8 mouse cellular contexts compared by ENCODE assay signal in genomic region chr9:102866893-102867292, GRCm38 (mm10). TPM values are rescaled to one million over a fixed set of nuclear protein-coding genes. Genes with fewer than 3 reads are reported as not detected.
DNase-seq lines count a peak whose midpoint lies in the region; ATAC-seq and TF ChIP-seq lines count a peak whose summit lies in the region.

No protein-coding gene starts in this region.

- ATAC-seq in forebrain, postnatal 0 days: peak; percentile 62; the same call in 1 of the 2 replicates
- ATAC-seq in hematopoietic stem cell, adult 5-6 weeks (replicated peaks in 1 of 2; ENCODE audit: insufficient read depth in 1 of 2, low FRiP score in 2 of 2, low TSS enrichment in 1 of 2, low read depth in 1 of 2, poor library complexity in 2 of 2, severe bottlenecking in 2 of 2): peak; percentile 65 to 74
- ATAC-seq in lung, postnatal 0 days: peak; percentile 16; the same call in 1 of the 2 replicates
- ATAC-seq in erythroblast, adult 5-6 weeks (replicated peaks; ENCODE audit: low FRiP score, poor library complexity, severe bottlenecking): no peak

- H3K4me3 ChIP-seq in cerebellum, adult 2 months (replicated peaks; ENCODE audit: insufficient read depth, low read depth, low read length): no peak overlapping the region
- no peak overlapping the region for H3K4me3 ChIP-seq in forebrain, postnatal 0 days (ENCODE audit: low read depth, low read length)
- no peak overlapping the region for H3K4me3 ChIP-seq in layer of hippocampus, adult 2 months
- no peak overlapping the region for H3K4me3 ChIP-seq in lung, postnatal 0 days (ENCODE audit: low read depth, low read length)

- peak; percentile 88 for TF ChIP-seq CTCF in cerebellum, adult 2 months (IDR thresholded peaks at IDR 0.05; ENCODE audit: borderline replicate concordance, insufficient read depth, low read depth, low read length)
- peak; percentile 89 for TF ChIP-seq CTCF in forebrain, postnatal 0 days (IDR thresholded peaks at IDR 0.05; ENCODE audit: low read depth)
- peak; percentile 86 for TF ChIP-seq CTCF in layer of hippocampus, adult 2 months (conservative IDR thresholded peaks at IDR 0.05)
- TF ChIP-seq CTCF in lung, postnatal 0 days (IDR thresholded peaks at IDR 0.05): peak; percentile 93

- no peak for TF ChIP-seq POLR2A in cerebellum, adult 2 months (IDR thresholded peaks at IDR 0.05; ENCODE audit: borderline replicate concordance, insufficient read depth, low read length)

- peaks cover 27% of the 10 kb centered on the region for H3K36me3 ChIP-seq in forebrain, postnatal 0 days (ENCODE audit: insufficient read depth)
- H3K36me3 ChIP-seq in lung, postnatal 0 days (ENCODE audit: insufficient read depth, low read length): no peaks in the 10 kb centered on the region

- no peaks in the 10 kb centered on the region for H3K9me3 ChIP-seq in forebrain, postnatal 0 days (ENCODE audit: low read length)
- no peaks in the 10 kb centered on the region for H3K9me3 ChIP-seq in lung, postnatal 0 days (ENCODE audit: low read length)

- peak; percentile 84 for DNase-seq in ZHBTc4 (ENCODE audit: low read depth, low spot score)
- DNase-seq in cerebellum, adult 2 months: peak; percentile 68 to 77
- peak; percentile 85 for DNase-seq in forebrain, postnatal 0 days
- peak; percentile 65 to 85 for DNase-seq in layer of hippocampus, adult 2 months (ENCODE audit: low spot score in 2 of 2)
- DNase-seq in lung, postnatal 0 days (ENCODE audit: low spot score): peak; percentile 82
- DNase-seq in right cerebral cortex, adult 18-20 months: peak; percentile 68

- peaks cover 21% of the 10 kb centered on the region for H3K4me1 ChIP-seq in cerebellum, adult 2 months (ENCODE audit: control insufficient read depth, insufficient read depth, low read length)
- peaks cover 18% of the 10 kb centered on the region for H3K4me1 ChIP-seq in forebrain, postnatal 0 days (ENCODE audit: insufficient read depth)
- H3K4me1 ChIP-seq in lung, postnatal 0 days (ENCODE audit: insufficient read depth, low read depth, low read length): peaks cover 26% of the 10 kb centered on the region

- H3K9ac ChIP-seq in forebrain, postnatal 0 days: no peak overlapping the region
- H3K9ac ChIP-seq in lung, postnatal 0 days (replicated peaks; ENCODE audit: low read depth): no peak overlapping the region

- H3K27me3 ChIP-seq in cerebellum, adult 2 months (ENCODE audit: control insufficient read depth, insufficient read depth, low read length): no peaks in the 10 kb centered on the region
- no peaks in the 10 kb centered on the region for H3K27me3 ChIP-seq in forebrain, postnatal 0 days (ENCODE audit: insufficient read depth, low read length)
- H3K27me3 ChIP-seq in lung, postnatal 0 days (replicated peaks; ENCODE audit: insufficient read depth, low read length): no peaks in the 10 kb centered on the region

- WGBS in cerebellum, adult 2 months: 11% methylated on average over 4 of the region's 4 CpGs
- 9% methylated on average over 4 of the region's 4 CpGs for WGBS in forebrain, postnatal 0 days
- WGBS in lung, postnatal 0 days: 17% methylated on average over 4 of the region's 4 CpGs

- H3K4me2 ChIP-seq in forebrain, postnatal 0 days (ENCODE audit: low read depth): no peak overlapping the region
- no peak overlapping the region for H3K4me2 ChIP-seq in lung, postnatal 0 days (replicated peaks; ENCODE audit: low read depth, low read length)

- no peak for TF ChIP-seq EP300 in lung, postnatal 0 days (IDR thresholded peaks at IDR 0.05)

- no peak overlapping the region for H3K27ac ChIP-seq in cerebellum, adult 2 months (ENCODE audit: insufficient read depth, low read length)
- H3K27ac ChIP-seq in forebrain, postnatal 0 days (ENCODE audit: low read depth, low read length): no peak overlapping the region
- H3K27ac ChIP-seq in layer of hippocampus, adult 2 months: no peak overlapping the region
- no peak overlapping the region for H3K27ac ChIP-seq in lung, postnatal 0 days (ENCODE audit: low read length)

RNA-seq across cellular contexts. Expression of gene Ryk, which starts 32.2 kb away (rescaled TPM):
- 34.6 and 37.5 TPM in 2 replicates for polyA plus RNA-seq in cerebellum, adult 2 months (2012; rRNA removed)
- total RNA-seq in forebrain, postnatal 0 days (2014; rRNA removed): 59.5 and 63.6 TPM in 2 replicates
- polyA plus RNA-seq in forebrain, postnatal 0 days (2015; fragmentation: Nextera tagmentation; extraction: Ambion mirVana): 14.9 and 16.6 TPM in 2 replicates
- 7.3 and 7.5 TPM in 2 replicates for total RNA-seq in hematopoietic stem cell, adult 5-6 weeks (2017)
- 10 to 100 TPM; 44.5 to 46.3 TPM for total RNA-seq in layer of hippocampus, adult 2 months (2021)
- 23.2 and 23.9 TPM in 2 replicates for polyA plus RNA-seq in lung, postnatal 0 days (2015; fragmentation: Nextera tagmentation; extraction: Ambion mirVana)
- total RNA-seq in erythroblast, adult 5-6 weeks (2015; ENCODE audit: low replicate concordance): 0.42 and 1.3 TPM in 2 replicates
- 0.68 and 2.1 TPM in 2 replicates for total RNA-seq in erythroblast, adult 5-6 weeks (2017; ENCODE audit: low replicate concordance)
